Mouse (Mus musculus): ENCODE data around the gene Zfp36. TPM values are rescaled to one million over a fixed set of nuclear protein-coding genes. Genes with fewer than 3 reads are reported as not detected.

Zfp36 gene
- not detected in 2 replicates for polyA plus RNA-seq (2012; ENCODE audit: insufficient read depth, insufficient read length, low replicate concordance, missing spikeins)

- 57% methylated on average over 17 of the region's 17 CpGs for WGBS
- Histone ChIP-seq H3K4me1 (ENCODE audit: control insufficient read depth, insufficient read depth, low read length) (peaks cover 55% of the 10 kb centered on the region), H3K4me3 (ENCODE audit: insufficient read depth, low read depth, low read length) (peak within 1 kb of the TSS; percentile 52), H3K27ac (ENCODE audit: insufficient read depth, low read depth, low read length) (peak within 1 kb of the TSS; percentile 94)
- TF ChIP-seq CTCF (IDR thresholded peaks at IDR 0.05; ENCODE audit: insufficient read depth, low read depth, low read length) = no peak
- no peak for TF ChIP-seq POLR2A (IDR thresholded peaks at IDR 0.05; ENCODE audit: insufficient read depth, low read depth, low read length)
These were observed at the start of gene Zfp36 for GRCm38 (mm10) chr7:28380237-28381016. Gene Zfp36, minus strand, starts transcription at chr7:28380253.

DNA sequence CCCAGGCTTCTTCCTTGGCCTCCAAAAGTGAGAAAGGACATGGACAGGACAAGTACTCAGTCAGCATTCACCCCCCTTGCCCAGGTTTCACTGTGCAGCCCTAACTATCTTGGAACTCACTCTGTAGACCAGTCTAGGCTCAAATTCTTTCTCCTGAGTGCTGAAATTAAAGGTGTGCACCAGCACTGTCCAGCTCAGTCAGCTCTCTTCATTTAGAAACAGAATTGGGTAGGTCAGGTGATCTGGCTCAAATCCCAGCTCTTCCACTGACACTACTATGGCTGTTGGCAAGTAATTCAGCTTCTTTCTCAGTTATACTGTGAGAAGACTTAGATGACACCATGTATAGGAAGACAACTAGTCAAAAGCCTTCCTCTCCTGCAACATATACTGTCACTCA, 47.7 kb upstream of the Zfp36 start:
- no peak for TF ChIP-seq POLR2A (IDR thresholded peaks at IDR 0.05; ENCODE audit: insufficient read depth, low read depth, low read length)
- TF ChIP-seq CTCF (IDR thresholded peaks at IDR 0.05; ENCODE audit: insufficient read depth, low read depth, low read length) = no peak
- H3K27ac ChIP-seq (ENCODE audit: insufficient read depth, low read depth, low read length) = no peak overlapping the region
- H3K4me1 ChIP-seq (ENCODE audit: control insufficient read depth, insufficient read depth, low read length) = no peaks in the 10 kb centered on the region
- H3K4me3 ChIP-seq (ENCODE audit: insufficient read depth, low read depth, low read length) = no peak overlapping the region

- H3K4me3 ChIP-seq (ENCODE audit: insufficient read depth, low read depth, low read length) = no peak overlapping the region
- peaks cover 4% of the 10 kb centered on the region; the same call in 1 of the 2 replicates for H3K4me1 ChIP-seq (ENCODE audit: control insufficient read depth, insufficient read depth, low read length)
- TF ChIP-seq CTCF (IDR thresholded peaks at IDR 0.05; ENCODE audit: insufficient read depth, low read depth, low read length) (no peak), POLR2A (IDR thresholded peaks at IDR 0.05; ENCODE audit: insufficient read depth, low read depth, low read length) (no peak)
- WGBS = 90% methylated on average over 1 of the region's 1 CpGs
- no peak overlapping the region for H3K27ac ChIP-seq (ENCODE audit: insufficient read depth, low read depth, low read length)
These were observed 43.0 kb upstream of the Zfp36 start for GRCm38 (mm10) chr7:28423018-28423417.

GRCm38 (mm10) chr7:28419416-28419815, 39.4 kb upstream of the Zfp36 start:
- 83% methylated on average over 2 of the region's 2 CpGs for WGBS
- TF ChIP-seq POLR2A (IDR thresholded peaks at IDR 0.05; ENCODE audit: insufficient read depth, low read depth, low read length) (no peak), CTCF (IDR thresholded peaks at IDR 0.05; ENCODE audit: insufficient read depth, low read depth, low read length) (no peak)
- Histone ChIP-seq H3K4me3 (ENCODE audit: insufficient read depth, low read depth, low read length) (no peak overlapping the region), H3K27ac (ENCODE audit: insufficient read depth, low read depth, low read length) (no peak overlapping the region), H3K4me1 (ENCODE audit: control insufficient read depth, insufficient read depth, low read length) (peaks cover 4% of the 10 kb centered on the region; the same call in 1 of the 2 replicates)

- Histone ChIP-seq H3K4me3 (ENCODE audit: insufficient read depth, low read depth, low read length) (no peak overlapping the region), H3K27ac (ENCODE audit: insufficient read depth, low read depth, low read length) (no peak overlapping the region), H3K4me1 (ENCODE audit: control insufficient read depth, insufficient read depth, low read length) (peaks cover 4% of the 10 kb centered on the region; the same call in 1 of the 2 replicates)
- TF ChIP-seq POLR2A (IDR thresholded peaks at IDR 0.05; ENCODE audit: insufficient read depth, low read depth, low read length) (no peak), CTCF (IDR thresholded peaks at IDR 0.05; ENCODE audit: insufficient read depth, low read depth, low read length) (no peak)
- WGBS = 43% methylated on average over 8 of the region's 8 CpGs
These were observed 38.1 kb upstream of the Zfp36 start for GRCm38 (mm10) chr7:28418096-28418670.

- no peak for TF ChIP-seq CTCF (IDR thresholded peaks at IDR 0.05; ENCODE audit: insufficient read depth, low read depth, low read length)
- no peak for TF ChIP-seq POLR2A (IDR thresholded peaks at IDR 0.05; ENCODE audit: insufficient read depth, low read depth, low read length)
- Histone ChIP-seq H3K4me1 (ENCODE audit: control insufficient read depth, insufficient read depth, low read length) (peaks cover 4% of the 10 kb centered on the region; the same call in 1 of the 2 replicates), H3K4me3 (ENCODE audit: insufficient read depth, low read depth, low read length) (no peak overlapping the region), H3K27ac (ENCODE audit: insufficient read depth, low read depth, low read length) (no peak overlapping the region)
These were observed 37.3 kb upstream of the Zfp36 start for GRCm38 (mm10) chr7:28417368-28417767.

- Histone ChIP-seq H3K4me3 (ENCODE audit: insufficient read depth, low read depth, low read length) (no peak overlapping the region), H3K4me1 (ENCODE audit: control insufficient read depth, insufficient read depth, low read length) (0 out of 2 replicates have a peak, but pooled peaks cover 2% of the 10 kb centered on the region), H3K27ac (ENCODE audit: insufficient read depth, low read depth, low read length) (no peak overlapping the region)
- 86% methylated on average over 4 of the region's 4 CpGs for WGBS
- no peak for TF ChIP-seq CTCF (IDR thresholded peaks at IDR 0.05; ENCODE audit: insufficient read depth, low read depth, low read length)
- TF ChIP-seq POLR2A (IDR thresholded peaks at IDR 0.05; ENCODE audit: insufficient read depth, low read depth, low read length) = no peak
These were observed 32.8 kb upstream of the Zfp36 start for GRCm38 (mm10) chr7:28412826-28413225.

GRCm38 (mm10) chr7:28410841-28411475, 30.9 kb upstream of the Zfp36 start:
- no peak overlapping the region for H3K4me3 ChIP-seq (ENCODE audit: insufficient read depth, low read depth, low read length)
- 67% methylated on average over 3 of the region's 3 CpGs for WGBS
- TF ChIP-seq POLR2A (IDR thresholded peaks at IDR 0.05; ENCODE audit: insufficient read depth, low read depth, low read length) = no peak
- no peak for TF ChIP-seq CTCF (IDR thresholded peaks at IDR 0.05; ENCODE audit: insufficient read depth, low read depth, low read length)
- H3K4me1 ChIP-seq (ENCODE audit: control insufficient read depth, insufficient read depth, low read length) = 0 out of 2 replicates have a peak, but pooled peaks cover 2% of the 10 kb centered on the region
- no peak overlapping the region for H3K27ac ChIP-seq (ENCODE audit: insufficient read depth, low read depth, low read length)

DNA sequence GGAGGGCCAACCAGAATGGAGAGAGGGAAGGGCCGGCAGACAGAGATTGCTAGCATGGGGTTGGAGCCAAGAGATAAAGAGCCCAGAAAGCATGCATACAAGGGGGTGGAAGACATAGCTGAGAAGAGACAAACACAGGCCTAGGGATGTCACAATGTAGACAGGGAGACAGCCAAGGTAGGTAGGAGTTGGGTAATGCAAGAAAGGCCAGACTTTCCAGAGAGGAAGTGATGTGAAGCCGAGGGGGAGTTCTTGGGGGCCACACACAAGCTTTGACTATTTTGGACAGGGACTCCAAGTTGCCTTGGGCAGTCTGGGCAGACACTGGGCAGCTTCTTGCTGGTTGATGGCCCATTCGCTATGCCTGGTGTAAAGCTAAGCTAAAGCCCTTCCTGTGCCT, 21.9 kb upstream of the Zfp36 start:
- Histone ChIP-seq H3K4me3 (ENCODE audit: insufficient read depth, low read depth, low read length) (no peak overlapping the region), H3K4me1 (ENCODE audit: control insufficient read depth, insufficient read depth, low read length) (no peaks in the 10 kb centered on the region), H3K27ac (ENCODE audit: insufficient read depth, low read depth, low read length) (no peak overlapping the region)
- no peak for TF ChIP-seq CTCF (IDR thresholded peaks at IDR 0.05; ENCODE audit: insufficient read depth, low read depth, low read length)
- TF ChIP-seq POLR2A (IDR thresholded peaks at IDR 0.05; ENCODE audit: insufficient read depth, low read depth, low read length) = no peak
- WGBS = 90% methylated on average over 3 of the region's 3 CpGs
